Mouse (Mus musculus) forelimb bud, embryonic 11.5 days (tissue): ENCODE measurements around the gene Adcy9.

ENCODE experiments used
- DNase-seq: peaks from one replicate; pipeline ENCODE4 v3.0.0-alpha.2; 2012; ENCODE audit warnings: low read depth, low spot score

The Adcy9 gene

GRCm38 (mm10) chr16:4420298-4421054 is at the start of gene Adcy9:
Gene Adcy9 (minus strand): TSS chr16:4420498.
- peak; percentile 85 for DNase-seq

- no peak for DNase-seq
Measured at GRCm38 (mm10) chr16:4469599-4470352, 49.5 kb upstream of the Adcy9 start.

GRCm38 (mm10) chr16:4464529-4465089 is 44.3 kb upstream of the Adcy9 start:
- DNase-seq = no peak

GRCm38 (mm10) chr16:4457927-4458326 is 37.6 kb upstream of the Adcy9 start:
- DNase-seq = no peak

- no peak for DNase-seq
Measured at GRCm38 (mm10) chr16:4456391-4456790, 36.1 kb upstream of the Adcy9 start.

GRCm38 (mm10) chr16:4455693-4456092 is 35.4 kb upstream of the Adcy9 start:
- DNase-seq = no peak

- DNase-seq = no peak
Measured at GRCm38 (mm10) chr16:4454563-4454962, 34.3 kb upstream of the Adcy9 start.

GRCm38 (mm10) chr16:4449418-4449817 is 29.1 kb upstream of the Adcy9 start:
- DNase-seq = no peak

GRCm38 (mm10) chr16:4448235-4448634 is 27.9 kb upstream of the Adcy9 start:
- no peak for DNase-seq

GRCm38 (mm10) chr16:4446395-4446794 is 26.1 kb upstream of the Adcy9 start:
- no peak for DNase-seq

GRCm38 (mm10) chr16:4444378-4444777 is 24.1 kb upstream of the Adcy9 start:
- no peak for DNase-seq

GRCm38 (mm10) chr16:4439302-4440066 is 19.2 kb upstream of the Adcy9 start:
- no peak for DNase-seq

GRCm38 (mm10) chr16:4436738-4437137 is 16.4 kb upstream of the Adcy9 start:
- DNase-seq = no peak

GRCm38 (mm10) chr16:4435371-4435770 is 15.1 kb upstream of the Adcy9 start:
- no peak for DNase-seq

- no peak for DNase-seq
Measured at GRCm38 (mm10) chr16:4431841-4432240, 11.5 kb upstream of the Adcy9 start.

- DNase-seq = no peak
Measured at GRCm38 (mm10) chr16:4431013-4431412, 10.7 kb upstream of the Adcy9 start.

- no peak for DNase-seq
Measured at GRCm38 (mm10) chr16:4430232-4430631, 9.9 kb upstream of the Adcy9 start.

- DNase-seq = no peak
Measured at GRCm38 (mm10) chr16:4425658-4426234, 5.4 kb upstream of the Adcy9 start.

- no peak for DNase-seq
Measured at GRCm38 (mm10) chr16:4423613-4424012, 3.3 kb upstream of the Adcy9 start.

GRCm38 (mm10) chr16:4422991-4423390 is 2.7 kb upstream of the Adcy9 start:
- no peak for DNase-seq

- DNase-seq = peak; percentile 43
Measured at GRCm38 (mm10) chr16:4419546-4420297, 576 bp downstream of the Adcy9 start.
